Mouse (Mus musculus): ENCODE results near the gene Cacng7. TPM values are rescaled to one million over a fixed set of nuclear protein-coding genes. Genes with fewer than 3 reads are reported as not detected.
"Not testable (repeated sequence)": the region's sequence is repeated elsewhere in the genome, so short reads cannot be mapped to it uniquely, and the experiment has no call there.

Gene Cacng7
- polyA plus RNA-seq (2015; fragmentation: Nextera tagmentation; extraction: Ambion mirVana) = 3.4 and 4.5 TPM in 2 replicates

- Histone ChIP-seq H3K27ac (replicated peaks) (peak within 1 kb of the TSS; percentile 90), H3K4me1 (peaks cover 25% of the 10 kb centered on the region), H3K27me3 (no peaks in the 10 kb centered on the region), H3K9ac (replicated peaks) (peak within 1 kb of the TSS; percentile 78), H3K36me3 (no peaks in the 10 kb centered on the region), H3K4me3 (peak within 1 kb of the TSS; percentile 85), H3K9me3 (no peaks in the 10 kb centered on the region), H3K4me2 (replicated peaks) (peak within 1 kb of the TSS; percentile 84)
- ATAC-seq (replicated peaks) = peak; percentile 81
- WGBS = under 1% methylated on average over 42 of the region's 65 CpGs
Observed at GRCm38 (mm10) chr7:3332619-3333521, at the start of gene Cacng7. Gene Cacng7 (plus strand): TSS chr7:3332955.

GRCm38 (mm10) chr7:3283081-3283875 is 49.5 kb upstream of the Cacng7 start:
- 89% methylated on average over 11 of the region's 11 CpGs for WGBS
- Histone ChIP-seq H3K4me3 (no peak overlapping the region), H3K9ac (replicated peaks) (no peak overlapping the region), H3K36me3 (no peaks in the 10 kb centered on the region), H3K4me2 (replicated peaks) (no peak overlapping the region), H3K27ac (replicated peaks) (no peak overlapping the region), H3K9me3 (no peaks in the 10 kb centered on the region), H3K4me1 (no peaks in the 10 kb centered on the region), H3K27me3 (no peaks in the 10 kb centered on the region)
- no peak for ATAC-seq (replicated peaks)

GRCm38 (mm10) chr7:3284604-3285003 is 48.2 kb upstream of the Cacng7 start:
- no peak for ATAC-seq (replicated peaks)
- no peak overlapping the region for H3K27ac ChIP-seq (replicated peaks)
- H3K4me1 ChIP-seq = peaks cover 6% of the 10 kb centered on the region
- 86% methylated on average over 10 of the region's 10 CpGs for WGBS
- H3K27me3 ChIP-seq = no peaks in the 10 kb centered on the region
- no peak overlapping the region for H3K4me3 ChIP-seq
- no peak overlapping the region for H3K9ac ChIP-seq (replicated peaks)
- H3K4me2 ChIP-seq (replicated peaks) = no peak overlapping the region
- H3K36me3 ChIP-seq = no peaks in the 10 kb centered on the region
- H3K9me3 ChIP-seq = no peaks in the 10 kb centered on the region

DNA sequence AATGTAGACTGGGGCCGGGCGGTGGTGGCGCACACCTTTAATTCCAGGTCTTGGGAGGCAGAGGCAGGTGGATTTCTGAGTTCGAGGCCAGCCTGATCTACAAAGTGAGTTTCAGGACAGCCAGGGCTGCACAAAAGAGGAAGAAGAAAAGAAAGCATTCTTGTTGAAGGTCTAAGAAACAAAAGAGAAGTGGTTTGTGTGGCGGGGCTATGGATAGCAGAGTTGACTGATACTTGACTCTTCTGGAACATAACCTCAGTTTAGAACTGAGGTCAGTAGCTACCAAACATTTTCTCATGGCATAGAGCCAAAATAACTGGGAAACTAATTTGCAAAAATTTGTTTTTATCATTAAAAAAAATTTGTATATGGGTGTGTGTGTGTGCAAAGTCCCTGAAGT is 46.7 kb upstream of the Cacng7 start:
- Histone ChIP-seq H3K9me3 (no peaks in the 10 kb centered on the region), H3K36me3 (no peaks in the 10 kb centered on the region), H3K4me2 (replicated peaks) (no peak overlapping the region), H3K9ac (replicated peaks) (no peak overlapping the region), H3K4me1 (peaks cover 21% of the 10 kb centered on the region), H3K27ac (replicated peaks) (no peak overlapping the region), H3K4me3 (no peak overlapping the region), H3K27me3 (no peaks in the 10 kb centered on the region)
- ATAC-seq (replicated peaks) = no peak
- WGBS = 91% methylated on average over 5 of the region's 5 CpGs

DNA sequence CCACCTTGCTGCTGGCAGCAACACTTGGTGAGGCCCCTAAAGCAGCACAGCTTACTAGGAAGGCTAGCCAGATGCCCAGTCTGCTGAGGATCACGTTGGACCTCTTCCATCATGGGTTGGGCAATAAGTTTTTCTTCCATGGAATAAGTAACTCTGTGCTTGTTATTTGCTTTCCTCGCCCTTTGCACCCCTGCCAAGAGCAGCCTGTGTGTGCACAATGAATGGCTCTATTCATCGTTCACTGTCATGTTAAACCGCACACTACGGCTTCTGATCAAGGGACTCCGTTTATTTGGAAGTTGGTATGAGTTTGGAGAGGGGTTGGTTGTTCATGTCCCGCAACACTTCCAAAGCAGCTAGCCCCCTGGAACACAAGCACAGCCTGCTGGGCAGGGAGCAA is 45.6 kb upstream of the Cacng7 start:
- H3K9ac ChIP-seq (replicated peaks) = no peak overlapping the region
- no peaks in the 10 kb centered on the region for H3K27me3 ChIP-seq
- WGBS = 23% methylated on average over 7 of the region's 7 CpGs
- no peaks in the 10 kb centered on the region for H3K36me3 ChIP-seq
- ATAC-seq (replicated peaks) = no peak
- peaks cover 32% of the 10 kb centered on the region for H3K4me1 ChIP-seq
- H3K27ac ChIP-seq (replicated peaks) = no peak overlapping the region
- no peak overlapping the region for H3K4me3 ChIP-seq
- no peak overlapping the region for H3K4me2 ChIP-seq (replicated peaks)
- no peaks in the 10 kb centered on the region for H3K9me3 ChIP-seq

- Histone ChIP-seq H3K4me1 (peaks cover 39% of the 10 kb centered on the region), H3K4me2 (replicated peaks) (peak within 1 kb of the TSS; percentile 68), H3K9ac (replicated peaks) (peak within 1 kb of the TSS; percentile 86), H3K4me3 (peak within 1 kb of the TSS; percentile 66), H3K9me3 (no peaks in the 10 kb centered on the region), H3K27ac (replicated peaks) (peak within 1 kb of the TSS; percentile 85), H3K27me3 (no peaks in the 10 kb centered on the region), H3K36me3 (peaks cover 4% of the 10 kb centered on the region)
- WGBS = 2% methylated on average over 30 of the region's 30 CpGs
- ATAC-seq (replicated peaks) = peak; percentile 51
Observed at GRCm38 (mm10) chr7:3288976-3289970, 43.5 kb upstream of the Cacng7 start, which contains the start of the genes Myadm and Prkcg. Gene Myadm (plus strand): TSS chr7:3289080. Gene Prkcg (plus strand): TSS chr7:3289179.

DNA sequence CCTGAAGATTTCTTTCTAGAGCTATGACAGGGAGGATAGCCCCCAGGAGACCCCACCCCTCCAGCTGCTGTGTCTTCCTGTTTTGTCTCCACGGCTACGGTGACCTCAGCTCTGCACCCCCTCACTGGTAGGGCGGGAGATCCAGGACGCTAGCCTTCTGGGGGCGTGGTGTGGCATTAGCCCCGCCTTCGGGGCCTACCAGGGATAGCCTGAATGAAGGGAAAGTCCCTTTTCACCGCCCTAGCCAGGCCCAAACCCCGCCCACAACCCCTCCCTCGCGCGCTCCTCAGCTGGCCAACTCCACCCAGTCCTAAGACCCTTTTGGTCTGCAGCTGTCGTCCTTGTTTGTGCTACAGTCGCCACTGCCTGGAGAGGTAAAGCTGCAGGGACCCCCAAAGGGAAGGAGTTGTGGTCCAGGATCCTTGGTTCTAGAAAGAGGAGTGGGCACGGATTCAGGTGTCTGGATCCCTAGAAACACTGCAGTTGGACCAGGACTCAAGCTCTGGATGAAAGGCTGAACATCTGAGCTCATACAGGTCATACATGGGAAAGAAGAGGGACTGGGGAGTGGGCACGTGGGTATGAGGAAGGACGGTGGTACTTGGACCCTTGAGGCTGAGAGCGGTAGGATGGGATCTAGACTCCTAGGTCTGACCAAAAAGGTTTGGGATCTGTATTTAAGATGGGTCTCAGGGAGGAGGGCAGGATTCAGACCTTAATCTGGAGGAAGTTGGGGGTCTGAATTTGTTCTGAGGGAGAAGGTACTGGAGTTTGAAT is 42.3 kb upstream of the Cacng7 start:
- Histone ChIP-seq H3K36me3 (peaks cover 14% of the 10 kb centered on the region), H3K4me1 (peaks cover 39% of the 10 kb centered on the region), H3K27ac (replicated peaks) (peak overlapping the region; percentile 85), H3K9ac (replicated peaks) (peak overlapping the region; percentile 86), H3K4me2 (replicated peaks) (peak overlapping the region; percentile 68), H3K27me3 (no peaks in the 10 kb centered on the region), H3K4me3 (peak overlapping the region; percentile 66), H3K9me3 (no peaks in the 10 kb centered on the region)
- 2% methylated on average over 18 of the region's 18 CpGs for WGBS
- ATAC-seq (replicated peaks) = peak; percentile 85

DNA sequence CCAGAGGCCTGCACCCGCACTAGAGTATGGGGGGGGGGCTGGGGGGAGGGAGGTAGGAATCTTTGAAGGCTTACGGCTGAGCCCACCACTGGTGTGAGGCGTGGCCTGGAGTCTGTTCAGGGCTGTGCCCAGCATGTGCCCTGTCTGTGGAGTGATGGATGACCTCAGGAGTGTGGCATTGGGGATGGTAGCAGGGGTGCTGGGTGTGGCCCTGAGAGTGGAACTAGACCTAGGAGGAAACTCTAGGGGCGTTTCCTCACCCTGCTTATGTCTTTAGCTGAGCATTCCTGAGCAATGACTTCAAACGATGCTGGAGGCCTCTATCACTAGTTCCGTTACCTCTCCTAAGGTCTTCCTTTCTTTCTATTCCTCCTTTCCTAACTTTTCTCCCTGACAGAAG is 41.6 kb upstream of the Cacng7 start:
- peaks cover 39% of the 10 kb centered on the region for H3K4me1 ChIP-seq
- H3K36me3 ChIP-seq = peaks cover 17% of the 10 kb centered on the region
- H3K27me3 ChIP-seq = no peaks in the 10 kb centered on the region
- H3K9me3 ChIP-seq = no peaks in the 10 kb centered on the region
- H3K4me2 ChIP-seq (replicated peaks) = peak overlapping the region; percentile 68
- H3K9ac ChIP-seq (replicated peaks) = no peak overlapping the region
- 67% methylated on average over 6 of the region's 6 CpGs for WGBS
- peak overlapping the region; percentile 66 for H3K4me3 ChIP-seq
- H3K27ac ChIP-seq (replicated peaks) = peak overlapping the region; percentile 85; the same call in 1 of the 2 replicates
- 0 out of 2 replicates have a peak, but pooled peaks have one; percentile 3 for ATAC-seq (replicated peaks)

- ATAC-seq (replicated peaks) = no peak
- Histone ChIP-seq H3K9me3 (no peaks in the 10 kb centered on the region), H3K27me3 (no peaks in the 10 kb centered on the region), H3K4me1 (peaks cover 39% of the 10 kb centered on the region), H3K36me3 (peaks cover 20% of the 10 kb centered on the region), H3K27ac (replicated peaks) (no peak overlapping the region), H3K4me3 (0 out of 2 replicates have a peak overlapping the region, but pooled peaks have one; percentile 66), H3K9ac (replicated peaks) (no peak overlapping the region), H3K4me2 (replicated peaks) (peak overlapping the region; percentile 10; the same call in 1 of the 2 replicates)
- WGBS = 73% methylated on average over 3 of the region's 3 CpGs
Observed at GRCm38 (mm10) chr7:3291764-3292163, 41.0 kb upstream of the Cacng7 start.

GRCm38 (mm10) chr7:3292271-3292670 is 40.5 kb upstream of the Cacng7 start:
- H3K4me2 ChIP-seq (replicated peaks); ATAC-seq (replicated peaks); H3K27ac ChIP-seq (replicated peaks); H3K9ac ChIP-seq (replicated peaks); H3K4me3 ChIP-seq; H3K27me3 ChIP-seq; H3K9me3 ChIP-seq: not testable (repeated sequence)
- Histone ChIP-seq H3K4me1 (peaks cover 39% of the 10 kb centered on the region), H3K36me3 (peaks cover 25% of the 10 kb centered on the region)
- 86% methylated on average over 12 of the region's 12 CpGs for WGBS
